Mouse (Mus musculus) embryonic facial prominence, embryonic 15.5 days (tissue): ENCODE results near the gene Jam2. TPM values are rescaled to one million over a fixed set of nuclear protein-coding genes. Genes with fewer than 3 reads are reported as not detected.

Experiments
- ATAC-seq: fragments of 200-750 bp; cut with Nextera tagmentation; 2 replicates; pipeline ENCODE4 v1.8.0; 2017; ENCODE audit warnings: low read depth, moderate TSS enrichment; ENCODE audit not compliant: insufficient number of reproducible peaks, low FRiP score, low TSS enrichment
- H3K27ac ChIP-seq: fragments of 300-500 bp; sonication (generic); replicated peaks from 2 replicates; pipeline ENCODE4 v1.5.1; 2015; ENCODE audit warnings: mild to moderate bottlenecking, inconsistent platforms
- H3K27me3 ChIP-seq: fragments of 300-500 bp; sonication (generic); 2 replicates; pipeline ENCODE4 v1.6.1; 2015; ENCODE audit warnings: inconsistent platforms
- H3K36me3 ChIP-seq: fragments of 300-500 bp; sonication (generic); 2 replicates; pipeline ENCODE4 v1.6.1; 2015; ENCODE audit warnings: mild to moderate bottlenecking, inconsistent platforms
- H3K4me1 ChIP-seq: fragments of 300-500 bp; sonication (generic); 2 replicates; pipeline ENCODE4 v1.6.1; 2015; ENCODE audit warnings: inconsistent platforms
- H3K4me2 ChIP-seq: fragments of 300-500 bp; sonication (generic); replicated peaks from 2 replicates; pipeline ENCODE4 v1.6.1; 2015; ENCODE audit warnings: mild to moderate bottlenecking, inconsistent platforms
- H3K4me3 ChIP-seq: fragments of 300-500 bp; sonication (generic); replicated peaks from 2 replicates; pipeline ENCODE4 v1.5.1; 2015; ENCODE audit warnings: mild to moderate bottlenecking, inconsistent platforms
- H3K9ac ChIP-seq: fragments of 300-500 bp; sonication (generic); 2 replicates; pipeline ENCODE4 v1.6.1; 2015; ENCODE audit warnings: inconsistent platforms
- H3K9me3 ChIP-seq: fragments of 300-500 bp; sonication (generic); replicated peaks from 2 replicates; pipeline ENCODE4 v1.6.1; 2016; ENCODE audit warnings: inconsistent platforms
- WGBS: fragments of 180-500 bp; shearing (Covaris S2); methylation state at CpG from one replicate; pipeline ENCODE4 v1.1.7; 2015; 5-methylcytosine and 5-hydroxymethylcytosine counted together
- polyA plus RNA-seq: library from polyadenylated mRNA; unstranded; fragments of >200 nt; fragmentation: Nextera tagmentation; extraction: Ambion mirVana; gene quantifications from 2 replicates; pipeline ENCODE4 v1.2.1, GENCODE M21; 2015

The Jam2 gene
- polyA plus RNA-seq, 1 experiment from 2014 or later, result 12.6 TPM

DNA sequence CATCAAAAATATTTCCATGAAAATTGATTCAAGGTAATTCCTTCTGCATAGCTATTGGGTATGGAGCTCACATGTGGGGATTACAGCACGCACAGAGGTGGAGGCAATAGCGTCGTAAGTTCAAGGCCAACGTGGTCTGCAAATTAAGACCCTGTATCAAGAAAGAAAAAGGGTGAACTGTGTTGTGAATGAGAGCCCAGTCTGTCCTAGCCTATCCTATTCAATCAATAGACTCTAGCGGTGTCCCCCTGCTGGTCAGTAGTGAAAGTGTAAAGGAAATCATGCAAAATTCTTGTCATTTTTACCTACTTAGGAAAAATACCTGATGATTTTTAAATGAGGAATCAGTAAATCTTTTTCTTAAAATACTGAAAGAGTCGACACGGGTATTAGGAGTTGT is 43.5 kb downstream of the Jam2 start:
- WGBS, result 37% methylated on average over 7 of the region's 7 CpGs
- Histone ChIP-seq H3K36me3 (no peaks in the 10 kb centered on the region; the same call in 1 of the 2 replicates), H3K4me1 (no peaks in the 10 kb centered on the region), H3K9ac (no peak overlapping the region), H3K27ac (no peak overlapping the region), H3K4me3 (no peak overlapping the region), H3K27me3 (no peaks in the 10 kb centered on the region), H3K9me3 (no peaks in the 10 kb centered on the region), H3K4me2 (no peak overlapping the region)
- ATAC-seq, result no peak

DNA sequence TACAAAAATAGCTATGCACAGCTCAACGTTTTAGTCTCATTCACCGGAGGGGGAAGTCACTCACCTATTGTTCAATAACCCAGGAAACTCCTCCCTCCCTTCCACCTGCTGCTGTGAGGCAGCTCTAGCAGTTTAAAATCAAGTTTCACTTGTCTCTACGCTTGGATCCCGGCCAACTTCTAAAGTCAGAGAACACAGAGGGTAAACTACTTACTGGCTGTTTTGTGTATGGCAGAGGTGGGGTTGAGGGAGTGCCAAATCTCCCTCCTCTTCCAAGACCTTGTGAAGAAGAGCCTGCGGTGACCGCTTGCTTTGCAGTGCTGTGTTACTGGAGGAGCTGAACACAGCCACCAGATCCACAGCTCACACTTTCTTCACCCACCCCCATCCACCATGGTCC is 51.1 kb downstream of the Jam2 start:
- no peak overlapping the region for H3K9ac ChIP-seq
- no peak overlapping the region for H3K4me3 ChIP-seq
- 0 out of 2 replicates have a peak overlapping the region, but pooled peaks have one; percentile 17 for H3K27ac ChIP-seq
- H3K9me3 ChIP-seq, result no peaks in the 10 kb centered on the region
- peaks cover 55% of the 10 kb centered on the region for H3K36me3 ChIP-seq
- 74% methylated on average over 6 of the region's 6 CpGs for WGBS
- no peaks in the 10 kb centered on the region for H3K4me1 ChIP-seq
- no peak overlapping the region for H3K4me2 ChIP-seq
- no peaks in the 10 kb centered on the region for H3K27me3 ChIP-seq
- peak; percentile 75 for ATAC-seq

DNA sequence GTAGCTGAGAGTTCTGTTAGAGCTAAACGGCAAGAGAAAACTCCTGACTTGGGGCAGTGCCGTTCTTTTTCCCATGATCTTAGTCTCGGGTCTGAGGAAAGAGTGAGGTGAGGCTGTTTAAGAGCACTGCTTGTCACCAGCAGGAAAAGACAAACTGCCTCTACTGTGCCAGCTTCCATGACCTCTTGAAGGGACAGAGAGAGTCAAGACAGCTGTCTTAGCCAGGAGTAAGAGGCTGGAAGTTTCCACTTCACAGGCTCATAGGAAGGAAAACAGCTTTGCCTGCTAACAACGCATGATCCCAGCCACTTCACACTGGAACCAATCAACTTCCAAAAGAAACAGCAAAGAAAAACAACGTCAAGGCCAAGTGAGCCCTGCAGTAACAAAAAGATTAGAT is 57.8 kb downstream of the Jam2 start:
- no peak overlapping the region for H3K9ac ChIP-seq
- H3K27me3 ChIP-seq, result no peaks in the 10 kb centered on the region
- no peak overlapping the region for H3K27ac ChIP-seq
- WGBS, result 85% methylated on average over 5 of the region's 5 CpGs
- no peak for ATAC-seq
- no peak overlapping the region for H3K4me3 ChIP-seq
- peaks cover 46% of the 10 kb centered on the region for H3K36me3 ChIP-seq
- H3K9me3 ChIP-seq, result no peaks in the 10 kb centered on the region
- H3K4me2 ChIP-seq, result no peak overlapping the region
- peaks cover 15% of the 10 kb centered on the region for H3K4me1 ChIP-seq

DNA sequence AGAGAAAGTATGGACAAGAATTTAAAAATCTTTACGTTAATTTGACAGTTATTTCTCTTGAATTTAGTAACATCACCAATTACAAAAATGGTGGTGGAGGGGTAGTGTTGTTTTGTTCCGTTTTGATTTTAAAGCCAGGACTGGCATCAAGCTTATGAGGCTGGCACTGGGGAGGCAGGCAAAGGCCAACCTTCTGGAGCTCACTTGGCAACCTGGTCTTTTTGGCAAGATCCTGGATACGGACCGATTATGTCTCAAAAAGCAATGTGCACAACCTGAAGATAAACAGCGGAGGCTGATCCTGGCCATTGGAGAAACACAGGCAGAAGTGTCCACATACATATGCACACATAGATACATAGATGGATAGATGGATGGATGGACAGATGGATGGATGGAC is 58.8 kb downstream of the Jam2 start:
- no peak for ATAC-seq
- H3K4me1 ChIP-seq, result peaks cover 23% of the 10 kb centered on the region
- H3K36me3 ChIP-seq, result peaks cover 37% of the 10 kb centered on the region
- H3K4me3 ChIP-seq, result no peak overlapping the region
- H3K4me2 ChIP-seq, result no peak overlapping the region
- H3K9me3 ChIP-seq, result no peaks in the 10 kb centered on the region
- no peaks in the 10 kb centered on the region for H3K27me3 ChIP-seq
- 90% methylated on average over 5 of the region's 5 CpGs for WGBS
- no peak overlapping the region for H3K27ac ChIP-seq
- no peak overlapping the region for H3K9ac ChIP-seq

DNA sequence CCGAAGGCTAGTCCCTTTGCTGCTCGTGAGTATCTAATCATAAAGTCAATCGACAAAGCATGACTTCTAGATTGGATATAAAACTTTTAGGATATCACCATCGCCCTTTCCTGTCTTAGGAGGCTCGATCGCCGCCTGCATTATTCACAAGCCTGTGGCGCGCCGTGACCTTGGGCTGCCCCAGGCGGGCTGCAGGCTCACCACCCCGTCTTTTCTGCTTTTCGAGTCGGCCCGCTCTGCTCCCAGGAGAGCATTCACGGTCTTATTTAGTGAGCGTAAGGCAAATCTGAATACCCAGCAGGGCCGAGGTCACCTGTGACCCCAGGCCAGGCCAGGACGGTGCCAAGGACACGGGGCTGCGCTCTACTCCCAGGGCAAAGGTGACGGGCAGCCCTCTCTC is 60.4 kb downstream of the Jam2 start:
- under 1% methylated on average over 22 of the region's 22 CpGs for WGBS
- Histone ChIP-seq H3K27me3 (no peaks in the 10 kb centered on the region), H3K36me3 (peaks cover 27% of the 10 kb centered on the region), H3K27ac (peak overlapping the region; percentile 99), H3K9ac (peak overlapping the region; percentile 95), H3K4me1 (peaks cover 23% of the 10 kb centered on the region), H3K4me2 (peak overlapping the region; percentile 70), H3K4me3 (peak overlapping the region; percentile 92), H3K9me3 (no peaks in the 10 kb centered on the region)
- peak; percentile 2; the same call in 1 of the 2 replicates for ATAC-seq

DNA sequence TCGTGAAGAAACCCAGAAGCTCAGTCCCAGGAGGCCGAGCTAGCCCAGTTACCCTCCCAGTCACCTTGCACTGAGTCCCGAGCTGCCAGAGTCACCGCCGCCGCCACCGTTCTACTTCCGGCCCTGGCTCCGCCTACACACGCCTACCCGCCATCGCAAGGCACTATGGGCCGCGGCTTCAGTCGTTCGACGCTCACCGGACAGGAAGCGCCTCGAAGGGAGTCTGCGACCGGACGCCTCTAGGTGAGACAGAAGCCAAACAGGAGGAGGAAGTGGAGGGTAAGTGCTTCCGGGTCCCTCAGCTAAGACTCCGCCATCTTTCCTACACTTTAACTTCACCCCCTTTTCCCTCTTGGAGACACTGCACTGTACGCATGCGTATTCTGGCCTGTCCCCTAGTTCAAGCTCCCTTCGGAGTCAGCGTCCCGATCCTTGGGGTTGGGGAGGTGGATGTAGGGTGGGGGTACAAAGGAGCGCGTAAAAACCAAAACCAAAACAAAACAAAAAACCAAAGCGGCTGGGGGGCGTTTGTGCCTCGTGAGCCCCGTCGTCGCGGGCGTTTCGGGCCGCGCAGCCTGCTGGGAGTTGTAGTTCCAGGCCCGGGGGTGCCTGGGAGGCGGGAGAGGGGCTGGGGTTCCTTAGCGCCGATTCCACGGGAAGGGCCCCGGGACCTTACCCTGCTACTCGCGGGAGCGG is 61.0 kb downstream of the Jam2 start, which contains the start of gene Gabpa:
Gene Gabpa, plus strand, starts transcription at position 181 of the 696 bp plus-strand sequence.
- peak within 1 kb of the TSS; percentile 99 for H3K27ac ChIP-seq
- under 1% methylated on average over 52 of the region's 52 CpGs for WGBS
- peak within 1 kb of the TSS; percentile 95 for H3K9ac ChIP-seq
- peak within 1 kb of the TSS; percentile 70 for H3K4me2 ChIP-seq
- H3K36me3 ChIP-seq, result peaks cover 25% of the 10 kb centered on the region
- H3K4me1 ChIP-seq, result peaks cover 23% of the 10 kb centered on the region
- peak within 1 kb of the TSS; percentile 92 for H3K4me3 ChIP-seq
- no peaks in the 10 kb centered on the region for H3K27me3 ChIP-seq
- H3K9me3 ChIP-seq, result no peaks in the 10 kb centered on the region
- ATAC-seq, result peak; percentile 95

DNA sequence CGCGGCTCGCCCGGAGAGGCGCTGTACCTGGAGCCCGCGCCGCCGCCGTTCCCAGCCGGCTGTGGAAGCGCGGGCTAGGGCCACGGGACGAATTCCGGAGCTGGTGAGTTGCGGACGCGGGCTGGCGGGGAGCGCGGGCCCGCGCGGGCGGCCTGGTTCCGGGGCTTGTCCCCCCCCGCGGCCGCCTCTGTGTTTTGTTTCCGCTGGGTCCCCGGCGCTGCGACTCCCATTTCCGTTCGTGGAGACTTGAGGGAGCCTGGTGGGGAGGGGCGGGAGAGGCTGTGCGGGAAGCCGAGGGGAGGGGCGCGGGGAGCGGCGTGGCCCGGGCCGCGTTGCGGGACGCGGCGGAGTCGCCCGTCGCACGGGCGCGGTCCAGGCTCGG is 61.5 kb downstream of the Jam2 start, which contains the start of gene Atp5j:
Gene Atp5j, minus strand, starts transcription at position 185 of the 382 bp plus-strand sequence.
- WGBS, result under 1% methylated on average over 53 of the region's 57 CpGs

DNA sequence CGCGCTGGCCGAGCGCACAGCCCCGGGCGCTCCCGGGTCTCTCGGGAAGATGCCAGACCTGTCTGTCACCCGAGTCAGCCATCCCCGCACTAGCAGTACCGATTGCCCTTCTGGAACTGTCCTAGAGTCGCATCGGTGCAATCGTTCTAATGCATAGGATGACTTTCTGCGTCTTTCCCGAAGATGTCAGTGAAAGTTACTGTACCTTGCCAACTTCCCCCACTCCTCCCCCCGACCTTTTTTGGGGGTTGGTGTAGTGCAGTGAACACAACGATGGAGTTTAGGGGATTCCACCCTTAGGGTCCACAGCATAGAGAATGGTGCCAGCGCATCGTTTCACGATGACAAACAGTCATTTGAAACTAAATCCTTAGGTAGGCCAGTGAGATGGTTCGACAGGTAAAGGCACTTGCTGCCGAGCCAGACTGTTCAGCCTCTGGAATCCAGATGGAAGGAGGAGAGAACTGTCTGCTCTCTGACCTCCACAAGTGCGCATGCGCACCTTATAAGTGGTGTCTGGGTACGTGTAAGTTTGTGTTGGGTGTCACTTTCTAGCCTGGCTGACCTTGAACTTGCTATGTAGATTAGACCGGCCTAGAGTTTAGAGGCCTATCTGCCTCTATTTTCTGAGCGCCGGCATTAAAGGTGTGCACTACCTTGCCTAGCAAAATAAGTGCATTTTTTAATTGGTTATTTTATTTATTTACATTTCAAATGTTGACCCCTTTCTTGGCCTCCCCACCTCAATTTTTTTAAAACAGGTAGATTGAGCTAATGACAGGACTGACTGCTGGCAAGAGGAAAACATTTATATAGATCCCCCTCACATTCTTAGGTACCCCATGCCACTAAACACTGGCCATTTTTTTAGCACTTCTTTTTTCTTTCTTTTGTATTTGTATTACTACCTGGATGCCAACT is 62.2 kb downstream of the Jam2 start:
- peak overlapping the region; percentile 99 for H3K27ac ChIP-seq
- peak overlapping the region; percentile 70 for H3K4me2 ChIP-seq
- H3K27me3 ChIP-seq, result no peaks in the 10 kb centered on the region
- H3K4me3 ChIP-seq, result peak overlapping the region; percentile 92
- peak overlapping the region; percentile 95 for H3K9ac ChIP-seq
- 0 out of 2 replicates have a peak, but pooled peaks have one; percentile 1 for ATAC-seq
- H3K9me3 ChIP-seq, result no peaks in the 10 kb centered on the region
- 6% methylated on average over 27 of the region's 29 CpGs for WGBS
- peaks cover 16% of the 10 kb centered on the region for H3K36me3 ChIP-seq
- peaks cover 23% of the 10 kb centered on the region for H3K4me1 ChIP-seq

More for the DNA sequence above, 61.5 kb downstream of the Jam2 start, which contains the start of gene Atp5j:
- peak; percentile 73 for ATAC-seq
- Histone ChIP-seq H3K36me3 (peaks cover 23% of the 10 kb centered on the region), H3K4me2 (peak within 1 kb of the TSS; percentile 70), H3K9ac (peak within 1 kb of the TSS; percentile 95), H3K27me3 (no peaks in the 10 kb centered on the region), H3K4me3 (peak within 1 kb of the TSS; percentile 92), H3K27ac (peak within 1 kb of the TSS; percentile 99), H3K4me1 (peaks cover 23% of the 10 kb centered on the region), H3K9me3 (no peaks in the 10 kb centered on the region)

DNA sequence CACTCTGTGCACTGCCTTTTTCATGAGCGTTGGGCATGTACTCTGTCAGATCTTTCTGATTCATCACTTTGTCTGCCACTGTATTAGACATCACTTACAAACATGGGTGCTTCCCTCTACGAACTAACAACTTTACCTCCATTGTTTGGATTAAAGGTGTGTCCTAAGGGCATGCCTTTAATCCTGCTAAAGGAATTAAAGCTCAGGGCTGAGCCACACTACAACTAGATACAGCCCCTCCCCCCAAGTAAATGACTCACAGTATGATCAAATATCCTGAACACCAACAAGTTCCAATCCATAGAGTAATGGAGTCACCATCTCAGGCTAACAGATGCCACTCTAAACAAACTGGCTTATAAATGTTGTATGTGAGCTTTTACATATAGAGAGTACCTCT is 64.7 kb downstream of the Jam2 start:
- peaks cover 19% of the 10 kb centered on the region for H3K4me1 ChIP-seq
- WGBS, result 55% methylated on average over 2 of the region's 2 CpGs

DNA sequence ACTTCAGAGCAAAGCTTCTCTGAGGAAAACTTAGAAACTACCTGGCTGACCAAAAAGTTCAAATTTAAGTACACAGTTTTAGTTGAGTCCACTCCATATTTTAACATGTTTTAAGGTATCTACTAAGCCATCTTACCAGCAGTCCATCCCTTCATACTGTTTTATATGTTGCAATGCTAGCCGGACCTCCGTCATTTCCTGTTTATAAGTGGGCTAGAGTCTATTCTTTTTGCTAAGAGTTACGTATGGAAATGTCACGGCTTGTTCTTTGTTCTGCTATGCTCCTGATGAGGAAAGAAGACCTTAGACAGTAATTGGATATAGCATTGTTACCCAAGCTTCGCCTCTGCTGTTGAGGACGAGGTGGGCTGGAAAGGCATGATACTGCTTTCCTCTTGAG is 79.6 kb downstream of the Jam2 start:
- Histone ChIP-seq H3K4me2 (no peak overlapping the region), H3K4me3 (no peak overlapping the region), H3K27me3 (no peaks in the 10 kb centered on the region), H3K4me1 (no peaks in the 10 kb centered on the region), H3K36me3 (peaks cover 61% of the 10 kb centered on the region), H3K9ac (no peak overlapping the region), H3K9me3 (no peaks in the 10 kb centered on the region), H3K27ac (no peak overlapping the region)
- WGBS, result 93% methylated on average over 6 of the region's 6 CpGs
- no peak for ATAC-seq

More for the DNA sequence above, 64.7 kb downstream of the Jam2 start:
- H3K27ac ChIP-seq, result no peak overlapping the region
- no peak overlapping the region for H3K9ac ChIP-seq
- ATAC-seq, result no peak
- peaks cover 13% of the 10 kb centered on the region; the same call in 1 of the 2 replicates for H3K36me3 ChIP-seq
- no peak overlapping the region for H3K4me3 ChIP-seq
- no peaks in the 10 kb centered on the region for H3K27me3 ChIP-seq
- no peak overlapping the region for H3K4me2 ChIP-seq
- H3K9me3 ChIP-seq, result no peaks in the 10 kb centered on the region

DNA sequence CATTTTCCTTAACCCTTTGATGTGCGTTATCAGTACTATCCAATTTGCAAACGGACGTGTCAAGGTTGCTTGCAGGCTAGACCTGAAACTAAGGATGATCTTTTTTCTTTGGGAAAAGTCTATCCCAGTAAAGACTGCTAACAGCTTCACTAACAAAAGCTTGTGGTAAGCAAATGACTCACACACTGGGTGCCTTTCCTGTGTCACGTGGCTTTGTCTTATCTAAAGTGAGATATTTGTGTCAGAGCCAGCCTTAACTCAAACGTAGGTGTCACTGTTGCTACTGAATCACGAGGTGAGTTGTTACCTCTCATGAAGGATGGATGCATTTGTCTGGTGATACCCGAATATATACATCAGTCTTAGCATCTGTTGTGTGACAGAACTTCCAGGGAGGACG is 90.7 kb downstream of the Jam2 start:
- no peaks in the 10 kb centered on the region for H3K4me1 ChIP-seq
- 91% methylated on average over 8 of the region's 8 CpGs for WGBS
- no peak overlapping the region for H3K27ac ChIP-seq
- no peak overlapping the region for H3K4me2 ChIP-seq
- ATAC-seq, result no peak
- H3K36me3 ChIP-seq, result peaks cover 25% of the 10 kb centered on the region
- H3K9ac ChIP-seq, result no peak overlapping the region
- H3K27me3 ChIP-seq, result no peaks in the 10 kb centered on the region
- no peaks in the 10 kb centered on the region for H3K9me3 ChIP-seq
- no peak overlapping the region for H3K4me3 ChIP-seq
